Comparison of ENCODE assay signal across 8 mouse cellular contexts in genomic region chr7:127478635-127479317, GRCm38 (mm10). TPM values are rescaled to one million over a fixed set of nuclear protein-coding genes. Genes with fewer than 3 reads are reported as not detected.
DNase-seq lines count a peak whose midpoint lies in the region; ATAC-seq lines count a peak whose summit lies in the region.

TSS of gene Fbrs (plus strand) at chr7:127479199.

- intact Hi-C loops in gastrocnemius, postnatal 14 days (cut with DNase I; ENCODE audit: low total_unique reads), result no loop called here

- DNase-seq in adrenal gland, adult 2 months, result peak; percentile 98
- DNase-seq in embryo, embryonic 11 days, result peak; percentile 97
- peak; percentile 99 for DNase-seq in gastrocnemius, postnatal 14 days
- DNase-seq in induced T-regulatory cell, adult 2 months (ENCODE audit: low read depth), result peak; percentile 97
- peak in 1 of 2 experiments; percentile 95 for DNase-seq in left cerebral cortex, adult 8-10 months (ENCODE audit: low spot score in 2 of 2)
- DNase-seq in right cerebral cortex, postnatal 14 days, result peak; percentile 93
- DNase-seq in c-Kit-positive CD71-positive TER-119-positive erythroid progenitor cells, embryonic 14.5 days (ENCODE audit: low spot score), result no peak

- ATAC-seq in megakaryocyte, adult 5-6 weeks (ENCODE audit: poor library complexity, severe bottlenecking), result peak; percentile 49

RNA-seq across cellular contexts. Expression of gene Fbrs, which starts in this region (rescaled TPM):
- total RNA-seq in adrenal gland, adult 2 months (2021), result 10 to 100 TPM; 54.8 to 90.7 TPM
- 46.0 and 57.8 TPM in 2 replicates for polyA plus RNA-seq in adrenal gland, adult 2 months (2012; rRNA removed)
- 10 to 100 TPM; 20.0 to 24.1 TPM for total RNA-seq in gastrocnemius, postnatal 14 days (2021)
- total RNA-seq in left cerebral cortex, adult 8-10 months (2022), result 10 to 100 TPM; 47.1 to 55.2 (median 51.7) TPM
- total RNA-seq in megakaryocyte, adult 5-6 weeks (2015), result 115 and 138 TPM in 2 replicates
- total RNA-seq in megakaryocyte, adult 5-6 weeks (2017), result 28.1 and 38.1 TPM in 2 replicates
